Mouse (Mus musculus): ENCODE measurements around the gene Hspa12b.

- TF ChIP-seq CTCF (conservative IDR thresholded peaks at IDR 0.05; ENCODE audit: insufficient read depth, insufficient read length, low read depth, low read length): no peak
- TF ChIP-seq POLR2A (IDR thresholded peaks at IDR 0.05; ENCODE audit: low read depth, low read length): no peak
These were observed 12.9 kb downstream of the Hspa12b start for GRCm38 (mm10) chr2:131139886-131140532.

Measured in kidney, adult 2 months (tissue).